Mouse (Mus musculus): Measurements from ENCODE around the gene Acr. TPM values are rescaled to one million over a fixed set of nuclear protein-coding genes. Genes with fewer than 3 reads are reported as not detected.
A peak's percentile ranks its signal among the peaks of the same experiment; 100 is the strongest.

Acr gene
- polyA plus RNA-seq, 1 experiment = 1.1 TPM

DNA sequence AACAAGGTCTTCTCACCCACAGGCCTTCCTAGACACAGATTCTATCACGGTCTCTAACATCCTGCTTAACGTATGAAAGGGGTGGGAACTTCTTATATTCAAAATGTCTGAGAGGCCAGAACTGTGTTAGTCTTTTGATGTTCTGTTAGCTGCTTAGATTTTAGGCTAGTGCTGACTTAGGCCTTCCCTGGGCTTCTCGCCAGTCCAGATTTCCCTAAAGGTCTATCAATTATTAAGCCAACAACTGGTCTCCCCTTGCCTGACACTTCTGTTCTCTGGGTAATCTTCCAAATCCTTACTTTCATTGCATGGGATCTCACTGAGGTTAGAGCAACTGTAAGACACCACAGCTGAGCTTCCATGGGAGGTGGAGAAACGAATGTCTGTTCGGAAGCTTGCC lies 21.0 kb downstream of the Acr start:
- no peak overlapping the region for H3K4me3 ChIP-seq (ENCODE audit: extremely low read depth, insufficient read depth, insufficient read length)
- TF ChIP-seq POLR2A (IDR thresholded peaks at IDR 0.05; ENCODE audit: low read depth, low read length) (no peak), CTCF (IDR thresholded peaks at IDR 0.05; ENCODE audit: extremely low read depth, insufficient read depth, insufficient read length, insufficient replicate concordance) (no peak)
- peaks cover 2% of the 10 kb centered on the region; the same call in 1 of the 2 replicates for H3K27me3 ChIP-seq (ENCODE audit: control insufficient read depth, insufficient read depth, low read length)
- no peaks in the 10 kb centered on the region for H3K36me3 ChIP-seq (ENCODE audit: control insufficient read depth, insufficient read depth, low read length)
- H3K27ac ChIP-seq (ENCODE audit: insufficient read depth, low read length) = no peak overlapping the region
- WGBS = 86% methylated on average over 5 of the region's 5 CpGs
- no peaks in the 10 kb centered on the region; the same call in 1 of the 2 replicates for H3K4me1 ChIP-seq (ENCODE audit: control insufficient read depth, insufficient read depth, insufficient read length)
- DNase-seq (ENCODE audit: low read depth in 1 of 2, low spot score in 2 of 2) = no peak

DNA sequence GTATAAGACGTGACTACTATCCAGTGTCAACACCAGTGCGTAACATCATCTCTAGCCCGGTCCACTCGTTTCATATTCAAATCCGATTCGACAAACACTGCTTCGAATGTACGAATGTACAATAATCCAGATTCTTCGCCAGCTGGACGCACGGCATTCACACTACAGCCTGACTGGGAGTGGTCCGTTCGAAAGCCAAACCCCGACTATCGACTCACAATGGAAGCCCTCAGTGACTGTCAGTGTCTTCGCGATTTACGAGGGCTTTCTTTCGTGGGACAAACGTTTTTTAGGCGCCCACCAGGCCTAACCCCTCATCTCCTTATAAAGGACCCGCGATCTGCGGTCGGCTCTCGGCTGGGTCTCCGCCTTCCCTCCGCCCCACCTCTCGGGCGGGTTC lies 23.2 kb downstream of the Acr start:
- H3K27ac ChIP-seq (ENCODE audit: insufficient read depth, low read length) = no peak overlapping the region
- H3K4me3 ChIP-seq (ENCODE audit: extremely low read depth, insufficient read depth, insufficient read length) = peak overlapping the region; percentile 74
- WGBS = 3% methylated on average over 30 of the region's 30 CpGs
- H3K27me3 ChIP-seq (ENCODE audit: control insufficient read depth, insufficient read depth, low read length) = peaks cover 2% of the 10 kb centered on the region; the same call in 1 of the 2 replicates
- H3K4me1 ChIP-seq (ENCODE audit: control insufficient read depth, insufficient read depth, insufficient read length) = no peaks in the 10 kb centered on the region; the same call in 1 of the 2 replicates
- TF ChIP-seq CTCF (IDR thresholded peaks at IDR 0.05; ENCODE audit: extremely low read depth, insufficient read depth, insufficient read length, insufficient replicate concordance) = no peak
- no peak for TF ChIP-seq POLR2A (IDR thresholded peaks at IDR 0.05; ENCODE audit: low read depth, low read length)
- DNase-seq (ENCODE audit: low read depth in 1 of 2, low spot score in 2 of 2) = no peak
- no peaks in the 10 kb centered on the region for H3K36me3 ChIP-seq (ENCODE audit: control insufficient read depth, insufficient read depth, low read length)

DNA sequence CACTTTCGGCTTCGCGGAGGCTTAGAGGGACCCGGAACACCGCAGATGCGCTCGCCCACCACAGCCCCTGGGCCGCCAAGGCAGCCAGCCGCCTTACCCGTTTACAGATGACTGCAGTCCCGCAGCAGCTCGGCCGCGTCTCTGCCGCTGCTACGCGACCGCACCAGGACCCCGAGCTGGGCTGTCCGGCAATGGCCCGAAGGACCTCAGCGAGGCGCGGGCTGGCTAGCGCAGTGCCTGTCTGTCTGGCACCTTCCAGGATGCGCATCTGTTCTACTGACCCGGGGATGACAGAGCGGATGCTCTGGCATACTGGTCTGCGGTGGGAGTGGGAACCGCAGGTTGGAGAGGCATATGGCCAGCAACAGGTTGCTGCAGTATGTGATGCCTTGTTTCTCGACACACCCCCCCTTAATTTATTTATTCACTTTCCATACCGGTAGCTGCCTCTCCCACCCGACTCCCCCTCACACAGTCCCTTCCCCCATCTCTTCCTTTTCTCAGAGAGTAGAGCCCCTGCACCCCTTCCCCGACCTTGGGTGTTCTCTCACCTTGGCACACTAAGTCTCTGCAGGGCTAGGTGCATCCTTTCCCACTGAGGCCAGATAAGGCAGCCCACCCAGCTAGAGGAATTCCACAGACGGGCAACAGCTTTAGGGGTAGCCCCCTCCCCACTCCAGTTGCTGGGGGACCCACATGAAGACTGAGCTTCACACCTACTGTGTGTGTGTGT lies 23.8 kb downstream of the Acr start, which contains the start of gene Rabl2:
Gene Rabl2, minus strand, starts transcription at position 201 of the 733 bp plus-strand sequence.
- DNase-seq (ENCODE audit: low read depth in 1 of 2, low spot score in 2 of 2) = peak; percentile 32 to 73
- H3K27ac ChIP-seq (ENCODE audit: insufficient read depth, low read length) = no peak within 1 kb of the TSS
- peaks cover 2% of the 10 kb centered on the region; the same call in 1 of the 2 replicates for H3K27me3 ChIP-seq (ENCODE audit: control insufficient read depth, insufficient read depth, low read length)
- TF ChIP-seq CTCF (IDR thresholded peaks at IDR 0.05; ENCODE audit: extremely low read depth, insufficient read depth, insufficient read length, insufficient replicate concordance) (no peak), POLR2A (IDR thresholded peaks at IDR 0.05; ENCODE audit: low read depth, low read length) (no peak)
- peak within 1 kb of the TSS; percentile 74 for H3K4me3 ChIP-seq (ENCODE audit: extremely low read depth, insufficient read depth, insufficient read length)
- 1% methylated on average over 35 of the region's 35 CpGs for WGBS
- H3K4me1 ChIP-seq (ENCODE audit: control insufficient read depth, insufficient read depth, insufficient read length) = no peaks in the 10 kb centered on the region; the same call in 1 of the 2 replicates
- H3K36me3 ChIP-seq (ENCODE audit: control insufficient read depth, insufficient read depth, low read length) = no peaks in the 10 kb centered on the region

DNA sequence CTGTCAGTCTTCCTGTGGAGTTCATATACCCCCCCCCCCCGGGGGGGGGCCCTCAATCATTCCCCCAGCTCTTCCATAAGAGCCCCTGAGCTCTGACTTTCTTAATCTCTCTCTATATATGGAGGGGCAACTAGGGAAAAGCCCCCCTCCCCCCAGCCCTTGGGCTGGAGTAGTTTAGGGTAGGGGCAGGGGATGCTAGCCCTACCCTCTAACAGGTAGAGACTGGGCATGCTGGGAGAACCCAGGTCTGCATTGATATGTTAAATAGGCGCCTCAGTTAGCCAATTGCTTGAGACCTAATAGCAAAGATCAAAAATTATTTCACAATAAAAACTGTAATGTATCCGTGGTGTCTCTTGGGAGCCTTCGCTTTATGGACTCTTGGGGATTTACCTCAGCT lies 24.4 kb downstream of the Acr start:
- Histone ChIP-seq H3K27ac (ENCODE audit: insufficient read depth, low read length) (no peak overlapping the region), H3K36me3 (ENCODE audit: control insufficient read depth, insufficient read depth, low read length) (no peaks in the 10 kb centered on the region), H3K4me3 (ENCODE audit: extremely low read depth, insufficient read depth, insufficient read length) (no peak overlapping the region), H3K27me3 (ENCODE audit: control insufficient read depth, insufficient read depth, low read length) (peaks cover 2% of the 10 kb centered on the region; the same call in 1 of the 2 replicates), H3K4me1 (ENCODE audit: control insufficient read depth, insufficient read depth, insufficient read length) (no peaks in the 10 kb centered on the region; the same call in 1 of the 2 replicates)
- 60% methylated on average over 4 of the region's 4 CpGs for WGBS
- no peak for TF ChIP-seq POLR2A (IDR thresholded peaks at IDR 0.05; ENCODE audit: low read depth, low read length)
- TF ChIP-seq CTCF (IDR thresholded peaks at IDR 0.05; ENCODE audit: extremely low read depth, insufficient read depth, insufficient read length, insufficient replicate concordance) = no peak
- DNase-seq (ENCODE audit: low read depth in 1 of 2, low spot score in 2 of 2) = no peak

DNA sequence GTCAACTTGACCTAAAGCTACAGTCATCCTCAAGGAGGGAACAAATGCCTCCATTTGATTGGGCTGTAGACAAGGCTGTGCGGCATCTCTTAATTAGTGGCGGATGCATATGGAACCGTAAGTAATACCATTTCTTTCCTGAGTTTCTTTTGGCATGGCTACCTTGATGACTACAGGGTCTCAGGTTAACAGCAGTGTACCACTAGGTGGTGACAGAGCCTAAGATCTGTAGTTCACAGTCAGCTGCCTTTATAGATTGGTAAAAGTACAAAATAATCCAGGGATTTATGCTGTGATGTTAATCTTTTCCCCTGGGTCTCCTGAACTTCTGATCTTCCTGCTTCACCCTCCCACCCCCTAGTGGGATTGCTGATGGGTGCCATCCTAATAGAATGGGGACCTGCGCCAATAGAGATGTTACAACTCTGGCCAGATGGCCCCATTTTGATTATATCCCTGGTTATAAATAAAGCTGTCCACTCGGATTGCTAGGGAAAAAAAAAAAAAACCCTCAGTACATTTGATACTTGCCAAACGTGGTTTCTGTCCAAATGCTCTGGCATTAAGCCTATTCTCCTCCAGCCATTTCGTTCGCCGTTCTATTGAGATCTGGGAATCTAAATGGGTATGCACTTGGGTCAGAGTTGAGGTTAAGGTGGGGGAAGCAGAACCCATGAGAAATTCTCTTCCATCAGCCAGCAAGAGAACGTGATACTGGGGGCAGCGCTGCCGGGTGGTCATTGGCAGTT lies 37.9 kb downstream of the Acr start:
- 73% methylated on average over 12 of the region's 12 CpGs for WGBS
- no peak for DNase-seq (ENCODE audit: low read depth in 1 of 2, low spot score in 2 of 2)
- Histone ChIP-seq H3K27me3 (ENCODE audit: control insufficient read depth, insufficient read depth, low read length) (no peaks in the 10 kb centered on the region), H3K27ac (ENCODE audit: insufficient read depth, low read length) (no peak overlapping the region), H3K4me3 (ENCODE audit: extremely low read depth, insufficient read depth, insufficient read length) (no peak overlapping the region), H3K36me3 (ENCODE audit: control insufficient read depth, insufficient read depth, low read length) (no peaks in the 10 kb centered on the region), H3K4me1 (ENCODE audit: control insufficient read depth, insufficient read depth, insufficient read length) (no peaks in the 10 kb centered on the region)
- TF ChIP-seq POLR2A (IDR thresholded peaks at IDR 0.05; ENCODE audit: low read depth, low read length) (no peak), CTCF (IDR thresholded peaks at IDR 0.05; ENCODE audit: extremely low read depth, insufficient read depth, insufficient read length, insufficient replicate concordance) (no peak)

DNA sequence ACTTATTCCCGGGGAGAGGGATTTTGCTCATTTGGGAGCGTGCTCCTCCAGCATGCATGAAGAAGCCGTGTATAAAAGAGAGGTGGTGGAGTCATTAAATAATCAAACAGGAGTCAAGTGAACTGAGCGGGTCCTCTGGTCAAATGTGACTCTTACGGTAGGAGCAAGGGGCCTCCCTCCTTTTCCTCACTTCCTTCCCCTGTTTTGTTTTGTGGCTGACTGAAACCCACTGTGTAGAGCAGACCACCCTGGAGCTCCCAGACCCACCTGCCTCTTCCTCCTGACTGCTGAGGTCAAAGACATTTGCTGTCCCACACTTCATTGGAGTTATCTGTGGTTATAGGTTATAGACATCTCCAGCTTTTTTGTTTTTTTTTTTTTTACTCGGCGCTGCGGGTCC lies 39.4 kb downstream of the Acr start:
- no peak for TF ChIP-seq CTCF (IDR thresholded peaks at IDR 0.05; ENCODE audit: extremely low read depth, insufficient read depth, insufficient read length, insufficient replicate concordance)
- no peak for TF ChIP-seq POLR2A (IDR thresholded peaks at IDR 0.05; ENCODE audit: low read depth, low read length)
- Histone ChIP-seq H3K4me3 (ENCODE audit: extremely low read depth, insufficient read depth, insufficient read length) (no peak overlapping the region; the same call in 1 of the 2 replicates), H3K27ac (ENCODE audit: insufficient read depth, low read length) (no peak overlapping the region), H3K36me3 (ENCODE audit: control insufficient read depth, insufficient read depth, low read length) (no peaks in the 10 kb centered on the region), H3K27me3 (ENCODE audit: control insufficient read depth, insufficient read depth, low read length) (no peaks in the 10 kb centered on the region), H3K4me1 (ENCODE audit: control insufficient read depth, insufficient read depth, insufficient read length) (no peaks in the 10 kb centered on the region)
- 21% methylated on average over 8 of the region's 8 CpGs for WGBS
- no peak for DNase-seq (ENCODE audit: low read depth in 1 of 2, low spot score in 2 of 2)

Measured in spleen, adult 2 months (tissue).